Mouse (Mus musculus) spleen, adult 2 months (tissue): ENCODE results near the gene Lhx3.

ENCODE experiments used
- CTCF ChIP-seq: fragments of 200-500 bp; IDR thresholded peaks from 2 replicates; pipeline ENCODE4 v1.5.1; 2011; ENCODE audit warnings: mild to moderate bottlenecking, inconsistent platforms; ENCODE audit not compliant: insufficient read depth, insufficient read length, insufficient replicate concordance; ENCODE audit errors: extremely low read depth
- POLR2A ChIP-seq: fragments of 200-500 bp; IDR thresholded peaks from 2 replicates; pipeline ENCODE4 v1.6.1; 2011; ENCODE audit warnings: low read depth, low read length, inconsistent platforms

DNA sequence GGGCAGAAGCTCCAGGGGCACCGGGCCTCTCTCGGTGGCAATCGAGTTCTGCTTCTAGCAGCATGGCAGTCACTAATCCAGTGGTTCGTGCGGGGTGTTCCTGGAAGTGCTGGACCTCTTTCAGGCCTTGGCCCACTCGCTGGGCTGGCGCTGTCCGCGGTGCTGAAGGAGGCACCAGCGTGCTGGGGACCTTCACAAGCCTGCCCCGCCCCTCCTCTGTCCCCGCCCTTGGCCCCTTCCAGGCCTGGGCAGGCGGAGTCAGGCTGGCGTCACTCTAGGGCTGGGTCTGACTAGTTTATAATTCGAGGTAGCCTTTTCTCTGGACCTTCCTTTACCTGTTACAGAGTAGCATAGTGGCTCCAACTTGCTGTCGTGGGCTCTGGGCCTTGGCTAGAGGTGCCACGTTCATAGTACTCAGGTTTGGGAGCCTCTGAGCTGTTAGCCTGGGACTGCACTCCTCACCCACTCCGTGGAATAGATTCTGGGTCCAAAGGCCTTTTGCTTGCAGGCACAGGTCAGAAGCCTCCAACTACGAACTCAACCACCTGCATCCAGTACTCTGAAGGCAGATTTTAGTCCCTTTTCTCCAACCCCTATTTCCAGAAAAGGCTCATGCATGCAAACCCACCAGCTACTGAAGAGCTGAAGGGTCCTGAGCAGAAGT lies at the start of gene Lhx3:
- TF ChIP-seq CTCF (no peak), POLR2A (no peak)
